Mouse (Mus musculus) CH12.LX (cell line): ENCODE results near the gene Nenf. TPM values are rescaled to one million over a fixed set of nuclear protein-coding genes. Genes with fewer than 3 reads are reported as not detected.

Source experiments
- DNase-seq: peaks from one replicate; pipeline ENCODE4 v3.0.0-alpha.2; 2013; ENCODE audit errors: extremely low read depth
- H3K27ac ChIP-seq: 2 replicates; pipeline ENCODE4 v1.5.1; 2012; ENCODE audit warnings: low read depth, mild to moderate bottlenecking, control low read depth, moderate library complexity; ENCODE audit not compliant: insufficient read depth
- H3K27me3 ChIP-seq: replicated peaks from 2 replicates; pipeline ENCODE3; 2012; ENCODE audit warnings: inconsistent platforms
- H3K36me3 ChIP-seq, 2 experiments: replicated peaks in 1 of 2; 2 replicates each; pipeline versions ENCODE3 to v1.6.1; 2012; ENCODE audit warnings: inconsistent platforms in 1 of 2, low read length in 1 of 2, mild to moderate bottlenecking in 1 of 2, mixed read lengths in 1 of 2, moderate library complexity in 1 of 2; ENCODE audit not compliant: control insufficient read depth in 1 of 2, insufficient read depth in 1 of 2
- H3K4me1 ChIP-seq, 2 experiments: 2 replicates each; pipeline ENCODE4 v1.6.1; 2012; ENCODE audit warnings: inconsistent platforms in 1 of 2, moderate library complexity in 1 of 2; ENCODE audit not compliant: insufficient read depth in 2 of 2, control insufficient read depth in 1 of 2
- H3K4me2 ChIP-seq: 2 replicates; pipeline ENCODE4 v1.6.1; 2012; ENCODE audit warnings: low read depth, mild to moderate bottlenecking, control low read depth; ENCODE audit not compliant: poor library complexity, insufficient read depth, severe bottlenecking
- H3K4me3 ChIP-seq, 3 experiments: fragments of 150-350 bp in 1 of 3; sonication (generic) in 1 of 3; replicated peaks in 1 of 3; 2 replicates each; pipeline versions ENCODE3 to v1.5.1; 2011 to 2012; ENCODE audit warnings: low read depth in 2 of 3, low read length in 2 of 3, mild to moderate bottlenecking in 2 of 3, moderate library complexity in 2 of 3, control low read depth in 1 of 3, improper control_type of control experiment in 1 of 3, inconsistent platforms in 1 of 3, mixed read lengths in 1 of 3; ENCODE audit not compliant: poor library complexity in 1 of 3
- H3K79me2 ChIP-seq: replicated peaks from 2 replicates; pipeline ENCODE4 v1.6.1; 2012; ENCODE audit warnings: mild to moderate bottlenecking, moderate library complexity; ENCODE audit not compliant: control insufficient read depth, poor library complexity, insufficient read depth, severe bottlenecking; ENCODE audit errors: extremely low read depth
- H3K9ac ChIP-seq: 2 replicates; pipeline ENCODE4 v1.6.1; 2012; ENCODE audit warnings: low read depth, mild to moderate bottlenecking, control low read depth, moderate library complexity; ENCODE audit not compliant: insufficient read depth
- H3K9me3 ChIP-seq: replicated peaks from 2 replicates; pipeline ENCODE3; 2012; ENCODE audit warnings: low read length, inconsistent platforms, mixed read lengths
- CHD1 ChIP-seq: IDR thresholded peaks from 2 replicates; pipeline ENCODE4 v1.6.1; 2012; ENCODE audit warnings: low read depth, low read length, improper control_type of control experiment, inconsistent platforms
- CHD2 ChIP-seq: IDR thresholded peaks from 2 replicates; pipeline ENCODE4 v1.6.1; 2011; ENCODE audit warnings: low read length, improper control_type of control experiment
- CTCF ChIP-seq, 2 experiments: IDR thresholded peaks in 1 of 2; conservative IDR thresholded peaks in 1 of 2; 2 replicates each; pipeline ENCODE4 v1.5.1; 2011 to 2012; ENCODE audit warnings: low read depth in 2 of 2, low read length in 2 of 2, improper control_type of control experiment in 1 of 2, inconsistent platforms in 1 of 2, mild to moderate bottlenecking in 1 of 2, moderate library complexity in 1 of 2
- GABPA ChIP-seq: IDR thresholded peaks from 2 replicates; pipeline ENCODE4 v1.6.1; 2012; ENCODE audit warnings: low read depth, low read length, improper control_type of control experiment, inconsistent platforms; ENCODE audit not compliant: insufficient replicate concordance
- IRF4 ChIP-seq: IDR thresholded peaks from 2 replicates; pipeline ENCODE4 v1.6.1; 2014; ENCODE audit warnings: low read depth, mild to moderate bottlenecking, inconsistent platforms, low read length, improper control_type of control experiment
- JUND ChIP-seq: conservative IDR thresholded peaks from 2 replicates; pipeline ENCODE4 v1.6.1; 2011; ENCODE audit warnings: low read depth, low read length, improper control_type of control experiment
- KAT2A ChIP-seq: IDR thresholded peaks from 2 replicates; pipeline ENCODE4 v1.6.1; 2012; ENCODE audit warnings: low read length, improper control_type of control experiment, inconsistent platforms; ENCODE audit not compliant: insufficient replicate concordance
- MEF2A ChIP-seq: IDR thresholded peaks from 2 replicates; pipeline ENCODE4 v1.6.1; 2014; ENCODE audit warnings: low read depth, mild to moderate bottlenecking, inconsistent platforms, low read length, improper control_type of control experiment, borderline replicate concordance
- POLR2A ChIP-seq: IDR thresholded peaks from 2 replicates; pipeline ENCODE4 v1.6.1; 2011; ENCODE audit warnings: low read depth, mild to moderate bottlenecking, improper control_type of control experiment, low read length
- POLR2AphosphoS2 ChIP-seq: IDR thresholded peaks from 2 replicates; pipeline ENCODE4 v1.6.1; 2011; ENCODE audit warnings: low read depth, low read length, improper control_type of control experiment
- RAD21 ChIP-seq: IDR thresholded peaks from 2 replicates; pipeline ENCODE4 v1.6.1; 2011; ENCODE audit warnings: low read depth, mild to moderate bottlenecking, low read length, improper control_type of control experiment, moderate library complexity
- RCOR1 ChIP-seq: conservative IDR thresholded peaks from 2 replicates; pipeline ENCODE4 v1.6.1; 2012; ENCODE audit warnings: low read depth, mild to moderate bottlenecking, inconsistent platforms, low read length, improper control_type of control experiment
- SMC3 ChIP-seq: IDR thresholded peaks from 2 replicates; pipeline ENCODE4 v1.6.1; 2011; ENCODE audit warnings: low read depth, low read length, improper control_type of control experiment
- TBP ChIP-seq: conservative IDR thresholded peaks from 2 replicates; pipeline ENCODE4 v1.6.1; 2011; ENCODE audit warnings: low read depth, low read length, improper control_type of control experiment
- TCF12 ChIP-seq: IDR thresholded peaks from 2 replicates; pipeline ENCODE4 v1.6.1; 2014; ENCODE audit warnings: low read depth, mild to moderate bottlenecking, inconsistent platforms, low read length, improper control_type of control experiment
- UBTF ChIP-seq: IDR thresholded peaks from 2 replicates; pipeline ENCODE4 v1.6.1; 2012; ENCODE audit warnings: low read depth, mild to moderate bottlenecking, inconsistent platforms, low read length, improper control_type of control experiment, moderate library complexity
- USF1 ChIP-seq: IDR thresholded peaks from 2 replicates; pipeline ENCODE4 v1.6.1; 2014; ENCODE audit warnings: low read depth, mild to moderate bottlenecking, inconsistent platforms, low read length, improper control_type of control experiment
- USF2 ChIP-seq: conservative IDR thresholded peaks from 2 replicates; pipeline ENCODE4 v1.6.1; 2011; ENCODE audit warnings: low read depth, low read length, improper control_type of control experiment
- ZC3H11A ChIP-seq: IDR thresholded peaks from 2 replicates; pipeline ENCODE4 v1.6.1; 2012; ENCODE audit warnings: low read depth, mild to moderate bottlenecking, inconsistent platforms, low read length, improper control_type of control experiment
- ZNF384 ChIP-seq: IDR thresholded peaks from 2 replicates; pipeline ENCODE4 v1.6.1; 2012; ENCODE audit warnings: low read depth, low read length, improper control_type of control experiment, inconsistent platforms
- dilution Hi-C: fragments of 300-500 bp; cut with MboI; formaldehyde crosslinking; loops from 2 replicates; pipeline ENCODE4 v1.14.3; 2020; ENCODE audit warnings: low sequenced_read_pairs; ENCODE audit not compliant: extremely low pct_unique_long_range_greater_than_20kb, extremely low pct_ligation_motif_present
- in situ Hi-C: fragments of 300-500 bp; cut with MboI; formaldehyde crosslinking; loops from 3 replicates; pipeline ENCODE4 v1.14.3; 2019; ENCODE audit warnings: low sequenced_read_pairs, low pct_ligation_motif_present, low pct_unique_long_range_greater_than_20kb, mixed read lengths
- polyA plus RNA-seq: library from polyadenylated mRNA; unstranded; fragments of >175 nt; gene quantifications from 2 replicates; pipeline ENCODE4 v1.2.1, GENCODE M21; 2012; ENCODE audit warnings: low read depth; ENCODE audit not compliant: insufficient read length
- total RNA-seq, 2 experiments: library from RNA; depleted of rRNA; stranded (reverse); fragments of 300-350 nt in 1 of 2; fragments of >200 nt in 1 of 2; gene quantifications; 2 replicates each; pipeline ENCODE4 v1.2.3; 2012 to 2014

Nenf gene
- total and polyA plus RNA-seq, 3 experiments = 28.8 to 86.7 (median 43.8) TPM

DNA sequence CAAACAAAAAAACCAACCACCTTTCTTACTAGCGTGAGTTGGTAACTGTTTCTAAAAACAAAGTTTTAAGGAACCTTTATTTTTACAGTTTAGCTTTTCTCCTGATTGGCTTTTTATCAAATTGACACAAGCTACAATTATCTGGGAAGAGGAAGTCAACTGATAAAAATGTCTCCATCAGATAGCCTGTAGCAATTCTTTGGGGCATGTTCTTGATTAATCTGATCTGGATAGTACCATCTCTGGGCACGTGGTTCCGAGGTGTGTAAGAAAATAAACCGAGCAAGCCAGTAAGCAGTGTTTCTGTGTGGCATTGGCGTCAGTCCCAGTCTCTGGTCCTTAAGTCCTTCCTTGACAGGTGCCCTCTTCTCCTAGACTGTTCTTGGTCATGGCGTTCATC lies 44.4 kb upstream of the Nenf start:
- dilution Hi-C loops (no loop called here), in situ Hi-C loops (no loop called here)
- peaks cover 46 to 88% of the 10 kb centered on the region in 2 experiments for H3K36me3 ChIP-seq
- no peak overlapping the region for H3K4me3 ChIP-seq
- H3K9me3 ChIP-seq = no peaks in the 10 kb centered on the region
- no peak overlapping the region for H3K4me2 ChIP-seq
- H3K27ac ChIP-seq = no peak overlapping the region
- 0 out of 2 replicates have a peak, but pooled peaks cover 2% of the 10 kb centered on the region for H3K79me2 ChIP-seq
- H3K4me1 ChIP-seq = no peaks in the 10 kb centered on the region
- TF ChIP-seq POLR2AphosphoS2 = no peak
- TF ChIP-seq RCOR1 = no peak
- TF ChIP-seq CHD1 = no peak
- TF ChIP-seq RAD21 = no peak
- no peak for TF ChIP-seq SMC3
- DNase-seq = no peak
- H3K9ac ChIP-seq = no peak overlapping the region
- H3K27me3 ChIP-seq = no peaks in the 10 kb centered on the region

DNA sequence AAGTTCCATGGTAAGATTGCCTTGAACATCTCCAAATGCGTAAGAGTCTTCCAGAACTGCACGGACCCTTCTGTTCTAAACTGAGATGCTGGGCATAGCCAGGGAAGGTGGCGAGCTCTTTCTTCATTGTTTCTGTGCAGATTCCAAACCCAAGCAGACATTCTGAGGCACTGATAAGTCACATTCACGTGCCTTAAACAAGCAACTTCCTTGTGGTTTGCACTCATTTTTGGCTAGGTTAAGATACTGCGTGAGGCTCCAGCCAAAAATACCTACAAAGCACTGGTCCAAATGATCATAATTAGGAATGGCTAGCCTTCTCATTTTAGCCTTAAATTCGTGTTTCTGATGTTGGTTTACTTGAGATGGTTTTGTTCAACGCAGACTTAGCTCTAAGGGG lies 41.5 kb upstream of the Nenf start:
- DNase-seq = no peak
- Histone ChIP-seq H3K36me3 (peaks cover 51 to 90% of the 10 kb centered on the region in 2 experiments), H3K79me2 (no peaks in the 10 kb centered on the region), H3K27me3 (no peaks in the 10 kb centered on the region), H3K4me3 (no peak overlapping the region), H3K27ac (no peak overlapping the region), H3K9ac (no peak overlapping the region), H3K4me2 (no peak overlapping the region), H3K9me3 (no peaks in the 10 kb centered on the region)
- dilution Hi-C loops = no loop called here
- in situ Hi-C loops = no loop called here
- TF ChIP-seq ZC3H11A (no peak), MEF2A (no peak), TCF12 (no peak), ZNF384 (no peak), CHD1 (no peak), TBP (no peak), IRF4 (no peak), KAT2A (no peak), CTCF (conservative IDR thresholded peaks at IDR 0.05 in 1 of 2, IDR thresholded peaks at IDR 0.05 in 1 of 2; ENCODE audit: low read depth in 2 of 2, low read length in 2 of 2) (no peak), USF1 (no peak), GABPA (no peak), POLR2A (no peak), POLR2AphosphoS2 (no peak), RAD21 (no peak), JUND (no peak), USF2 (no peak), CHD2 (no peak), UBTF (no peak)
- TF ChIP-seq, all 38 proteins: peak for 0
- H3K4me1 ChIP-seq = no peaks in the 10 kb centered on the region
